Mouse (Mus musculus) brain, adult 2 months (tissue): ENCODE measurements around the gene L1cam.
A peak's percentile ranks its signal among the peaks of the same experiment; 100 is the strongest.

Experiments
- DNase-seq: peaks from one replicate; pipeline ENCODE4 v3.0.0; 2011; ENCODE audit warnings: low read depth, low spot score

L1cam gene

GRCm38 (mm10) chrX:73877014-73877413 lies 18.9 kb downstream of the L1cam start:
- no peak for DNase-seq

GRCm38 (mm10) chrX:73875881-73876280 lies 20.0 kb downstream of the L1cam start:
- no peak for DNase-seq

GRCm38 (mm10) chrX:73871956-73872355 lies 23.9 kb downstream of the L1cam start:
- peak; percentile 48 for DNase-seq

- DNase-seq, result no peak
These were observed 24.4 kb downstream of the L1cam start for GRCm38 (mm10) chrX:73871474-73871873.

GRCm38 (mm10) chrX:73869334-73869733 lies 26.6 kb downstream of the L1cam start:
- no peak for DNase-seq

GRCm38 (mm10) chrX:73867852-73868251 lies 28.1 kb downstream of the L1cam start:
- no peak for DNase-seq

- DNase-seq, result peak; percentile 51
These were observed 28.6 kb downstream of the L1cam start for GRCm38 (mm10) chrX:73867256-73867655.

- peak; percentile 61 for DNase-seq
These were observed 31.2 kb downstream of the L1cam start for GRCm38 (mm10) chrX:73864692-73865091.

DNA sequence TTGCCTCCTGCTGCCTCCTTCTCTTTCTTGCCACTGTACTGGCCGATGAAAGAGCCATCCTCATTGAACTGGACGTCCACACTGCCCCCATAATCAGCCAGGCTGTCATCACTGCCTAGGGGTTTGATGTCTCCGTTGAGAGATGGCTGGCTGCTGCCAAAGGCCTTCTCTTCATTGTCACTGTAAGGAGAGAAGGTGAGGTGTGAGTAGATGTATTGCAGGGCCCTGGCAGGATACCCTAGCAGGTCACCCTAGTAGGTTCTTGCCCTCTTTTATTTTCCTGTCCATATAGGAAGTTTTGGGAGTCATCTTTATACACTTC lies 40.9 kb downstream of the L1cam start:
- DNase-seq, result no peak

GRCm38 (mm10) chrX:73854326-73855086 lies 41.4 kb downstream of the L1cam start:
- peak; percentile 88 for DNase-seq

DNA sequence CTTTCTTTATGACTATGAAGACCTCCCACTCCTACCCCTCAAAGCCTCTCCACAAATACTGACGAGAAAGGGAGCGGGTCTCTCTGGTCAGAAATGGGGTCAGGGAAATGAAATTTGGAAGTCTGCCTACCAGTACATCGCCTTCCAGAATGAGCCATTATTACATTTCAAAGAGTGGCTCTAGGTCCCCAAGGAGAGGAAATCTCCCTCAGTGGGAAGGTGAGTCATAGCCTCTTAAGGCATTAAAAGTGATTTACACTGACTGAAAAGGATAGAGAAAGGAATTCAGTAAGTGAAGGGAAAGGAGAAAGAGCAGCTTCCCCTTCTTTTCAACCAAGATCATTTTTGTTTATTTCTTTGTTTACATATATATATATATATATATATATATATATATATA lies 59.2 kb downstream of the L1cam start:
- no peak for DNase-seq

DNA sequence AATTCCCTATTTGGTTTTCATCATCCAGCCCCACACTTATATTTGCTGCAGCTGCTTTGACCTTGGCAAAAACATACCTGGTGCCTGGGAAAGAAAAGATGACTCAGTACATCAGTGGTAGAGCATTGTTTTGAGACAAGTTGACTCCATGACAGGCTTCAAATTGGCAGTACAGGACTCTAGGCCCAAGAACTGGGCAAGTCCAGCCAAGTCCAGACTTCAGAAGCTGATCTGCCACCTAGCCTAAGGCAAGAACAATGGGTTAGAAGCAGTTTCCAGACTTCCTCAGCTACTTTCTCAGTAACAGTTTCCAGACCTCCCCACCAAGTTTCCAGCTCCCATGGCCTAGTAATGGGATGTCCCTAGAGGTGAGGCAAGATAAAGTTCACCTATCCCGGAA lies 60.2 kb downstream of the L1cam start:
- no peak for DNase-seq

DNA sequence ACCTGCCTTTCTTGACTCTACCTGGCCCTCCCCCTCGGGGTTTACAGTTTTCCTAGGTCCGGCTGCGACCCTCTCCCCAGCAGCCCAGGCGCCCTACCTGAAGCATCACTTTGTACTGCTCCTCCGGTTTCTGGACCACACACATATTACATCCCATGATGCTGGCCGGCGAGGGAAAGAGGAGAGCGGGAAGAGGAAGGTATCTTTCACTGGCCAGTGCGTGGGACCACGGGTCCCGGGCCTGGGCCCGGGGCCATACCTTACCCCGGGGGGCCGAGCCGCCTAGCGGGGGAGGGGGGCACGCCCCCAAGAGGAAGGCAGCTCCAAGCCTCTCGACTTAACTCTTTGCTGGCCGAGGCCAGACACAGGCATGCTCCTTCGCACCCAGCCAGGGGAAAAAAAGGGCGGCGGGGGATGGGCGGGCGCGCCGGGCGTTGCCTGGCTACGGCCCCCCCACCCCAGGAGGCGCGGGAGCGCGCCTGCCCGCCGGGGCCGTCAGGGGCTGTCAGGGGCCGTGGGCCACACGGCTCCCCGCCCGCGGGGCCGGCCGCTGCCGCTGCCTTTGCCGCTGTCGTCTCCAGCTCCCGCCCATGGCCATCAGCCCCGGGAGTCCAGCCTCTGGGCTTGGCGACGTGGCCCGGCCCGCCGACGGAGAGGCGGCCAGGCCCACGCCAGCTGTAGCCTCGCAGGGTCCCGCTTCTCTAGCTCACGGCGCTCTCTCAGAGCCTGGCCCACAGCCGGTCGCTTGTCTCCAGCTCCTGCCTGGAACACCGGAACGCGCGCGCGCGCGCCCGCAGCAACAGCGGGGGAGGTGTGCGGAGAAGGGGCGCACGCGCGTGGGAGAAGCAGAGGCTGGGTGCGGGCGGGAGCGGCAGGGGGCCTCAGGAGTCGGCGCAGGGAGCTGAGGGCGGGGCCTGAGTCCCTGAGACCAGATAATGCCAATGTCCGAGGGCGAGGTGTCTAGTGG lies 71.4 kb downstream of the L1cam start, which contains the start of gene Pdzd4:
Gene Pdzd4 (minus strand): TSS at position 785 of the 967 bp plus-strand sequence.
- peak; percentile 88 for DNase-seq

GRCm38 (mm10) chrX:73823747-73824146 lies 72.2 kb downstream of the L1cam start:
- peak; percentile 16 for DNase-seq

GRCm38 (mm10) chrX:73816596-73817314 lies 79.2 kb downstream of the L1cam start:
- no peak for DNase-seq

DNA sequence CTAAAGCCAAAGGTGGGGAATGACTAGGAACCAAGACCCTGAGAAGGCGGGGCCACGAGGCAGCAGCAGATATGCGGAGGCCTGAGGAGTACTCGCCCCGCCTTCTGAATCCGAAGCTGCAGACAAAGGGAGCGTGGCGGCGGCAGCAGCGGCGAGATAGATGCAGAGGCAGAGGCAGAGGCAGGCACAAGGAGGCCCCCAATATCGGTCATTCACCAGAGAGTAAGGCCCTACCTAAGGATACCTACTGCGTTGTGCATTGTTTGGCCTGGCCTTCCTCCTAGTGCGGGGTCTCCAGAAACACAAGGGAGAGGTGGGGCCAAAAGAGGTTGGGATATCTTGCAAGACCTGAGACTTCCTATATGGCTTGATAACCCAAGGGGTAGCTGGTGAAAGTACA lies 80.8 kb downstream of the L1cam start:
- peak; percentile 24 for DNase-seq

DNA sequence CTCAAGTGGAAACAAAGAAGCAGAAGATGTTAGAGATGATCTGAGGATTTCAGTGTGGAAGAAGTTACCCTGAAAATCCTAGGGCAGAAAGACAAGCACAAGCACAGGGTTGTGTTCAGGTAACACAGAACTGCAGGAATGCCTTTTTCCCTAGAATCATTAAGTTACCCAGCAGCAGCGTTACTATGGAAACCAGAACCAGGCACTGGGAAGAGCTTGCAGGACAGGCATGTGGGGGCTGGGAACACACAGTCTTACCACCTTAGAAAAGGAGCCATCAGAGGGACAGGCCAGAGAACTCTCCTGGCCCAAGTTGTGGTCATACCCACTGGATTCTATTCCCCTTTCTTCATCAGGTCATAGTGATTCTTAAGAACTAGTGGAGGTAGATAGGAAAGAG lies 90.1 kb downstream of the L1cam start:
- DNase-seq, result peak; percentile 79
